Mouse (Mus musculus): ENCODE data around the gene Ell3. TPM values are rescaled to one million over a fixed set of nuclear protein-coding genes. Genes with fewer than 3 reads are reported as not detected.
A peak's percentile ranks its signal among the peaks of the same experiment; 100 is the strongest.

The Ell3 gene
- polyA plus RNA-seq, 1 experiment from 2014 or later: 2.9 TPM

DNA sequence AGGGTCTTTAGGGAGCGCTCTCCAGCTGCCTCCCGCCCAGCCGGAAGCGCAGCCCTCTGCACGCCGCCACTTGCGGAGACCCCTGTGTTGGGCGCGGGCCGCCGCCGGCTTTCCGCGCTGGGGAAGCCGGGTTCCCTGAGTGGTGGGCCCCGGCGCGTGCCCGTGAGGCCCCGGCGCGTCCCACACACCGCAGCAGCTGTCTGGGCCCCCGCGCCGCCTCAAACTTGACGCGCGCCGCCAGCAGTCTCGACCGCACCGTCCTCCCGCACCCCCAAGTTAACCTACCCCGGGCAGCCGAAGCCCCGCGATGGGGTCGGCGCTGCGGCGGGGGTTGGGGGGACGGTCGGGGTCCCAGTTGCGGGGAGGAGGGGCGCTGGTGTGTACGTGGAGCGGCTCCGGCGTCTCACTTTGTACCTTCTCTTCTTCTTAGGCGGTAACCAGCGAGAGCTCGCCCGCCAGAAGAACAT, 5.5 kb upstream of the Ell3 start:
- Histone ChIP-seq H3K4me1 (ENCODE audit: control insufficient read depth, insufficient read depth, low read length) (peaks cover 22% of the 10 kb centered on the region), H3K27ac (ENCODE audit: low read length) (peak overlapping the region; percentile 93), H3K4me2 (ENCODE audit: low read length) (peak overlapping the region; percentile 97), H3K4me3 (ENCODE audit: low read depth, low read length) (peak overlapping the region; percentile 95), H3K27me3 (ENCODE audit: control insufficient read depth, insufficient read depth, low read depth, low read length) (no peaks in the 10 kb centered on the region), H3K9ac (ENCODE audit: low read depth, low read length) (peak overlapping the region; percentile 89), H3K9me3 (replicated peaks; ENCODE audit: control insufficient read depth, low read length, poor library complexity, severe bottlenecking) (no peaks in the 10 kb centered on the region), H3K36me3 (ENCODE audit: control insufficient read depth, insufficient read depth, low read length) (no peaks in the 10 kb centered on the region)
- WGBS: 0% methylated on average over 53 of the region's 54 CpGs
- peak; percentile 83 for ATAC-seq

DNA sequence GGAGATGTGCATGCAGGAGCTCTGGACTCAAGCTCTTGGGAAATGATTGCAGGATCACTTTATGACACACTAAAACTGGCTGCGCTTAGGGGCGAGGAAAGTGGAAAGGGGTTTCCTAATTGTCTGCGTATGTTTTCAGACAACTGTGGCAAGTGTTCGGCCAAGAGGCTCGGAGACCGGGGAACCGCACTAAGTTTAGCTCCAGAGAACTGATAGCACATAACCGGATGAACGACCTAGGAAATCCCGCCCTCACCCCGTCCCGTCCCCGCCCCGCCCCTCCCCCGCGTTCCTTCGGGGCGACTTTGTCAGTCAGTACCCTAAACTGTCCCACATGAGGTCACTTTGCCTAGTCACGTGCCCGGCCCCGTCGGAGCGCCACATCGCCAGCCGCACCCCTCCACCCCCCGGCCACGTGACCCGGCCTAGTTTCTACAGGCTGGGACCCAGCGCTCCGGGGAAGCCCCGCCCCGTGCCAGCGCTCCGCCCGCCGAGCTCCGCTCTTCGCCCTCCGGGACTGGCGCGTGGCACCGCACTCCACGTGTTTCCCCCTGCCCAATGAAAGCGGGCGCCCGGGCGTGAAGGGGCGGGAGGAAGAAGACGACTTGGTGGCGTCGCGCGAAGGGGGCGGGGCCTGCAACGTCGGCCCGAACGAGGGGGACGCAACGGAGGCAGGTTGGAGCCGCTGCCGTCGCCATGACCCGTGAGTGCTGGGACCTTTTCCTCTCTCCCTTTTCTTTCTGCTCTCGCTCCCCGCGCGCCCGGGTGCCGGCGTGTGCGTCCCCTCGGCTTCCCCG, 4.9 kb upstream of the Ell3 start, which contains the start of gene Serf2:
Gene Serf2 (plus strand): TSS at position 457 of the 797 bp plus-strand sequence.
- under 1% methylated on average over 61 of the region's 74 CpGs for WGBS
- H3K4me3 ChIP-seq (ENCODE audit: low read depth, low read length): peak within 1 kb of the TSS; percentile 95
- peak; percentile 96 for ATAC-seq
- no peaks in the 10 kb centered on the region for H3K27me3 ChIP-seq (ENCODE audit: control insufficient read depth, insufficient read depth, low read depth, low read length)
- H3K4me1 ChIP-seq (ENCODE audit: control insufficient read depth, insufficient read depth, low read length): peaks cover 22% of the 10 kb centered on the region
- H3K4me2 ChIP-seq (ENCODE audit: low read length): peak within 1 kb of the TSS; percentile 97
- no peaks in the 10 kb centered on the region for H3K36me3 ChIP-seq (ENCODE audit: control insufficient read depth, insufficient read depth, low read length)
- H3K9ac ChIP-seq (ENCODE audit: low read depth, low read length): peak within 1 kb of the TSS; percentile 89
- H3K27ac ChIP-seq (ENCODE audit: low read length): peak within 1 kb of the TSS; percentile 93
- no peaks in the 10 kb centered on the region for H3K9me3 ChIP-seq (replicated peaks; ENCODE audit: control insufficient read depth, low read length, poor library complexity, severe bottlenecking)

DNA sequence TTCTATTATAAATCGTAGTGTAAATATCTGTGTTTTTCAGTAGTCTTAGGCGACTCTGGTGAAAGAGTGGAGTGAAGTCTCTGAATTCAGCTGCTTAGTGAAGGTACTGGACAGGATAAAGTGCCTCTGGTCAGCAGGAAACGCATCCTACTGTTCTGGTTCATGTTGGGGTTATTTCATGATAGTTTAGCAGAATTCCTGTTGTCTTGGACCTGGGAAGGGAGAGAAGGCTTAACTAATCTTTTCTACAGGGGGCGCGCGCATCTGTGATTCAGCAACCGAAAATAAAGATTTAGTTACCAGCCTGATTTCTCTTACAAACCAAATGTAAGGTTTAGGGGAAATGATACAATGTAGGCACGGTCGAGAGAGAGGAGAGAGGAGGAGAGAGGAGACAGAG, 4.1 kb upstream of the Ell3 start:
- Histone ChIP-seq H3K4me3 (ENCODE audit: low read depth, low read length) (peak overlapping the region; percentile 95), H3K9ac (ENCODE audit: low read depth, low read length) (peak overlapping the region; percentile 48; the same call in 1 of the 2 replicates), H3K27me3 (ENCODE audit: control insufficient read depth, insufficient read depth, low read depth, low read length) (no peaks in the 10 kb centered on the region), H3K27ac (ENCODE audit: low read length) (peak overlapping the region; percentile 75), H3K4me2 (ENCODE audit: low read length) (peak overlapping the region; percentile 84), H3K36me3 (ENCODE audit: control insufficient read depth, insufficient read depth, low read length) (no peaks in the 10 kb centered on the region), H3K9me3 (replicated peaks; ENCODE audit: control insufficient read depth, low read length, poor library complexity, severe bottlenecking) (no peaks in the 10 kb centered on the region), H3K4me1 (ENCODE audit: control insufficient read depth, insufficient read depth, low read length) (peaks cover 22% of the 10 kb centered on the region)
- 14% methylated on average over 9 of the region's 9 CpGs for WGBS
- ATAC-seq: no peak

DNA sequence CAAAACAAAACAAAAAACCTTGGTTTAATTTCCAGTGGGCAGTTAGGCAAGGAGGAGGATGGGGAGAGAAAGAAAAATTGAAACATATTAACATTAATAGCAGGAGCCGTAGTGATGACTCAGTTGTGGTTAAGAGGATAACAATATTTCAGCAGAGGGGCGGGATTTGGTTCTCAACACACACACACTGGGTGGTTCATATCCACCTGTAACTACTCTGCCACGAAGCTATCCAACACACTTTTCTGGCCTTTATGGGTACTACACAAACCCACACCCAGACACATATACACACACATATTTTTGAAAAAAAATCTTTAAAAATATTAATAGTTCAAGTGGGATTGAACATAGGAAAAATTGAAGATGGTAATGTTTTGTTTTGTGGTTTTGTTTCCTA, 2.9 kb upstream of the Ell3 start:
- ATAC-seq: no peak
- 93% methylated on average over 3 of the region's 3 CpGs for WGBS
- no peak overlapping the region for H3K4me2 ChIP-seq (ENCODE audit: low read length)
- H3K27me3 ChIP-seq (ENCODE audit: control insufficient read depth, insufficient read depth, low read depth, low read length): peaks cover 4% of the 10 kb centered on the region; the same call in 1 of the 2 replicates
- H3K4me3 ChIP-seq (ENCODE audit: low read depth, low read length): no peak overlapping the region
- peaks cover 28% of the 10 kb centered on the region for H3K4me1 ChIP-seq (ENCODE audit: control insufficient read depth, insufficient read depth, low read length)
- H3K9me3 ChIP-seq (replicated peaks; ENCODE audit: control insufficient read depth, low read length, poor library complexity, severe bottlenecking): no peaks in the 10 kb centered on the region
- H3K36me3 ChIP-seq (ENCODE audit: control insufficient read depth, insufficient read depth, low read length): no peaks in the 10 kb centered on the region
- H3K27ac ChIP-seq (ENCODE audit: low read length): no peak overlapping the region
- no peak overlapping the region for H3K9ac ChIP-seq (ENCODE audit: low read depth, low read length)

DNA sequence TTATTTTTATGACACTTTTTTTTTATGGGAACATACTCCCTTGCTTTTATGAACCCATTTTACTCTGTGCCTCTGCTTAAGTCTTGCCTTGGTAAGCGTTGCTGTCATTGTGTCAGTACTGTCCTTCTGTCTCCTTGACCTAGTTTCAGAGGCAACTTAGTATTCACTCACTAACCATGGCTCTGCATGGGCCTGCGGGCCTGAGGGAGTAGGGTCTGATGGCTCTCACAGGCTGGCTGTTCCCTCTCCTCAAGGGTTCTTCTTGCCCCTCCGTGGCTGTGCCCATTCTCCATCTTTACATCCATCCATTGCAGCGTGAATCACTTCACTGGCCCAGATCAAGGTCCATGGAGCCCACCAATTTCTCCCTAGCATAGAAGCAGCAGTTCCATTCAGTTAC, 2.4 kb upstream of the Ell3 start:
- 76% methylated on average over 4 of the region's 4 CpGs for WGBS
- Histone ChIP-seq H3K4me1 (ENCODE audit: control insufficient read depth, insufficient read depth, low read length) (peaks cover 28% of the 10 kb centered on the region), H3K9ac (ENCODE audit: low read depth, low read length) (no peak overlapping the region), H3K27ac (ENCODE audit: low read length) (no peak overlapping the region), H3K4me2 (ENCODE audit: low read length) (no peak overlapping the region), H3K9me3 (replicated peaks; ENCODE audit: control insufficient read depth, low read length, poor library complexity, severe bottlenecking) (no peaks in the 10 kb centered on the region), H3K4me3 (ENCODE audit: low read depth, low read length) (no peak overlapping the region), H3K27me3 (ENCODE audit: control insufficient read depth, insufficient read depth, low read depth, low read length) (peaks cover 7% of the 10 kb centered on the region; the same call in 1 of the 2 replicates), H3K36me3 (ENCODE audit: control insufficient read depth, insufficient read depth, low read length) (no peaks in the 10 kb centered on the region)
- no peak for ATAC-seq

DNA sequence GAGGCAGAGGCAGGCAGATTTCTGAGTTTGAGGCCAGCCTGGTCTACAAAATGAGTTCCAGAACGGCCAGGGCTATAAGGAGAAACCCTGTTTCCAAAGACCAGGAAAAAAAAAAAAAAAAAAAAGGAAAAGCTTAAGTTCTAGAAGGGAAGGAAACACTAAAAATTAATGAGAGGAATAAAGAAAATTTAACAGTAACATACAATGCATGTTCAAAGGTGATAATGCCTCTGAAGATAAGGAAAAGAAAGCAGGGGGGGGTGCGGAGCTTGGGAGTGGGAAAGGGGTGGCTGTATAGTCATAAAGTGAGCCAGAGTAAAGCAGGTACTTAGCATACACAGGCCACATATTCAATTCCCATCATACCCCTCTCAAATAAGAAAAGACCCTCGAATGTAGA, 1.0 kb upstream of the Ell3 start:
- no peak for ATAC-seq

DNA sequence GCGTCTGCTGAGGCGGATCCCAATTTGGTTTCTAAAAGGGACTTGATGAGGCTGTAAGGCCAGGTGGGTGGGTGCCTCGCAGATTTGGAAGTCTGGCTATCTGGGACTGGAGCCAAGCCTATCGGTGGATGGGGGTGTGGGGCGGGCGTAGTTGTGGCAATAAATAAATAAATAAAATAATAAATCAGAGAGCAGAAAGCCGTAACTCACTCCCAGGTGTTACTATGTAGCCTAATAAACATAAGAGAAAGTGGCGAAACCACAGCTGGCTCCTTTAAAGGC, 1.1 kb downstream of the Ell3 start:
- no peak for ATAC-seq
- Histone ChIP-seq H3K9ac (ENCODE audit: low read depth, low read length) (no peak overlapping the region), H3K4me3 (ENCODE audit: low read depth, low read length) (no peak overlapping the region), H3K9me3 (replicated peaks; ENCODE audit: control insufficient read depth, low read length, poor library complexity, severe bottlenecking) (no peaks in the 10 kb centered on the region), H3K4me1 (ENCODE audit: control insufficient read depth, insufficient read depth, low read length) (peaks cover 9% of the 10 kb centered on the region; the same call in 1 of the 2 replicates), H3K36me3 (ENCODE audit: control insufficient read depth, insufficient read depth, low read length) (peaks cover 13% of the 10 kb centered on the region), H3K4me2 (ENCODE audit: low read length) (peak overlapping the region; percentile 52; the same call in 1 of the 2 replicates), H3K27me3 (ENCODE audit: control insufficient read depth, insufficient read depth, low read depth, low read length) (peaks cover 15% of the 10 kb centered on the region), H3K27ac (ENCODE audit: low read length) (no peak overlapping the region)
- WGBS: 19% methylated on average over 8 of the region's 8 CpGs

More for the DNA sequence above, 1.0 kb upstream of the Ell3 start:
- no peaks in the 10 kb centered on the region for H3K9me3 ChIP-seq (replicated peaks; ENCODE audit: control insufficient read depth, low read length, poor library complexity, severe bottlenecking)
- peaks cover 17% of the 10 kb centered on the region for H3K4me1 ChIP-seq (ENCODE audit: control insufficient read depth, insufficient read depth, low read length)
- H3K27me3 ChIP-seq (ENCODE audit: control insufficient read depth, insufficient read depth, low read depth, low read length): peaks cover 15% of the 10 kb centered on the region
- no peak overlapping the region for H3K4me2 ChIP-seq (ENCODE audit: low read length)
- no peak overlapping the region for H3K27ac ChIP-seq (ENCODE audit: low read length)
- H3K4me3 ChIP-seq (ENCODE audit: low read depth, low read length): no peak overlapping the region
- H3K9ac ChIP-seq (ENCODE audit: low read depth, low read length): no peak overlapping the region
- H3K36me3 ChIP-seq (ENCODE audit: control insufficient read depth, insufficient read depth, low read length): no peaks in the 10 kb centered on the region
- WGBS: 95% methylated on average over 3 of the region's 3 CpGs

DNA sequence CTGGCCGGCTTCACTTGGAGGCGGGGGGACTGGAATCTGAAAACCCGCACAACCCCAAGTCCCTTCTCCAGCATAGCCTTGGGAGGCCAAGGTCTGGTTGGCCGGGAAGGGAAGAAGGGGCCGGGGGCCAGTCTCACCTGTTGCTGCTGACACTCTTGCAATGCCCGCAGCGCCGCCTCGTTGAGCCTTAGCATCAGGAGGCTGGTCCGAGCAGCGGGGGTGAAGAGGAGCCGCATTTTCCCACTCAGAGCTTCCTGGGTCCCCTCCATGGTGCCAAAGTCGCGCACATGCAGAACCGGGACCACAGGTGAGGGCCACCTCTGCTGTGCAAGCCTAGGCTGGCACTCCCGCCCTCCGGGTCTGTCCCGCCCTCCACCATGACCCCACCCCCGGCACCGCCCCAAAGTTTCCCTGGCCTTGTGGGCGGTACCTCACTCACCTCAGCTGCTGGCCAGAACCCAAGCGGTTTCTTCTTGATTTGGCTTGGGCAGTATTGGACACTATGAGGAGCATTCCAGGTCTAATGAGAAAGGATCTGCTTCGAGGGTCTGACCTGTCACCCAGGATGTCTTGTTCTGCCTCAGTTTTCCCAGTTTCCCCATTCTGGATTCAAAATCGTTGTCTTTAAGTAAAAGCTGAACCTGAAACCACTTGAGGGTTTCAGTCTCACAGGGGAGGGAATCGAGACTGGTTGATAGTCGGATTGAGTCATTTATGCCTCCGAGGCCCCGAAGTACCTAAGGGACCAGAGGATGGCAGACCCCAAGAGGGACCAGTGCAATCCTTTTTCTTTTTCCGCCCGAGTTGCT, 1.6 kb downstream of the Ell3 start:
- peak overlapping the region; percentile 52 for H3K4me2 ChIP-seq (ENCODE audit: low read length)
- peak overlapping the region; percentile 22 for H3K4me3 ChIP-seq (ENCODE audit: low read depth, low read length)
- no peak for ATAC-seq
- H3K27ac ChIP-seq (ENCODE audit: low read length): no peak overlapping the region
- WGBS: 1% methylated on average over 28 of the region's 30 CpGs
- peaks cover 15% of the 10 kb centered on the region for H3K27me3 ChIP-seq (ENCODE audit: control insufficient read depth, insufficient read depth, low read depth, low read length)
- H3K36me3 ChIP-seq (ENCODE audit: control insufficient read depth, insufficient read depth, low read length): peaks cover 16% of the 10 kb centered on the region
- H3K4me1 ChIP-seq (ENCODE audit: control insufficient read depth, insufficient read depth, low read length): peaks cover 7% of the 10 kb centered on the region; the same call in 1 of the 2 replicates
- H3K9me3 ChIP-seq (replicated peaks; ENCODE audit: control insufficient read depth, low read length, poor library complexity, severe bottlenecking): no peaks in the 10 kb centered on the region
- H3K9ac ChIP-seq (ENCODE audit: low read depth, low read length): peak overlapping the region; percentile 31; the same call in 1 of the 2 replicates

DNA sequence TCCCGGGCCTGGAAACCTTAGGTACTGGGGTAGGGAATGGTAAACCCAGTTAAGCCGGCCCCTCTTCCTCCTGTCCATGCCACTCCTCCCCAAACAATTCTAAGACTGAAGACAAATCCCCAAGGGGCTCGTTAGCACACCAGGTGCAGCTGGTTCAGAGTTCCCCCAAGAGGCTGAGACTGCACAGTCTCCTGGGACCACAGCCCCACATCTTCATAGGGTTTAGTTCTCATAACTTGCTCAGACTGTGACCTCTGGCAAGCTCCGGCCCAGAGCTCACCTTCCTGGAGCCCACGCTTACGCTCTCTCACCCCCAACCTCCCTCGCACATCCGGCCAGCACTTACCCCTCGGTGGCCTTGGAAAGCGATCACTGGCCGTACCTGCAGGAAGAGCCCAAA, 2.3 kb downstream of the Ell3 start:
- no peak overlapping the region for H3K27ac ChIP-seq (ENCODE audit: low read length)
- no peaks in the 10 kb centered on the region for H3K9me3 ChIP-seq (replicated peaks; ENCODE audit: control insufficient read depth, low read length, poor library complexity, severe bottlenecking)
- peak overlapping the region; percentile 52 for H3K4me2 ChIP-seq (ENCODE audit: low read length)
- no peak overlapping the region for H3K9ac ChIP-seq (ENCODE audit: low read depth, low read length)
- H3K27me3 ChIP-seq (ENCODE audit: control insufficient read depth, insufficient read depth, low read depth, low read length): peaks cover 15% of the 10 kb centered on the region
- peaks cover 16% of the 10 kb centered on the region for H3K36me3 ChIP-seq (ENCODE audit: control insufficient read depth, insufficient read depth, low read length)
- peaks cover 7% of the 10 kb centered on the region; the same call in 1 of the 2 replicates for H3K4me1 ChIP-seq (ENCODE audit: control insufficient read depth, insufficient read depth, low read length)
- 11% methylated on average over 11 of the region's 11 CpGs for WGBS
- H3K4me3 ChIP-seq (ENCODE audit: low read depth, low read length): no peak overlapping the region
- ATAC-seq: no peak
